Mouse (Mus musculus) gastrocnemius, postnatal 4 days (tissue): ENCODE measurements around the gene Sptb. TPM values are rescaled to one million over a fixed set of nuclear protein-coding genes. Genes with fewer than 3 reads are reported as not detected.

Experiments used
- microRNA-seq: library from miRNA; unstranded; fragments of <30 nt; microRNA quantifications from one replicate; pipeline ENCODE4 v1.2.0, GENCODE M21; 2021
- total RNA-seq, 2 experiments: library from RNA; stranded (reverse); gene quantifications; 2 replicates each; pipeline ENCODE4 v1.2.3; 2021

Sptb gene
- total RNA-seq, 2 experiments from 2014 or later, result 92.3 to 97.7 TPM

Small RNAs within 50 kb of the gene (microRNA-seq; reads per million reads assigned to microRNA genes)
- not detected for gene Mir5135

Other genes starting within 250 kb of the Sptb start
- gene Plekhg3, start 179.7 kb downstream of the Sptb start, total RNA-seq, result 10 to 100 TPM; 23.2 to 27.6 TPM
- gene Churc1, start 55.0 kb upstream of the Sptb start, total RNA-seq, result 10 to 100 TPM; 43.1 to 45.7 TPM
- 10 to 100 TPM; 24.0 to 24.1 TPM for gene Fntb, start 55.0 kb upstream of the Sptb start, total RNA-seq
- not detected for gene Gpx2, start 85.0 kb upstream of the Sptb start, total RNA-seq
- 10 to 100 TPM; 15.0 to 18.1 TPM for gene Rab15, start 112.4 kb upstream of the Sptb start, total RNA-seq